Mouse (Mus musculus) spleen, adult 12 weeks (tissue): Measurements from ENCODE around the gene Dnah7b.
"Not testable (repeated sequence)": the region's sequence is repeated elsewhere in the genome, so short reads cannot be mapped to it uniquely, and the experiment has no call there.

ENCODE experiments used
- DNase-seq: peaks from one replicate; pipeline ENCODE4 v3.0.0; 2022; ENCODE audit warnings: low spot score

The Dnah7b gene

GRCm38 (mm10) chr1:46066015-46066414, at the start of gene Dnah7b:
Gene Dnah7b, plus strand, starts transcription at chr1:46066315.
- no peak for DNase-seq

- no peak for DNase-seq
Observed at GRCm38 (mm10) chr1:46018382-46018977, 47.6 kb upstream of the Dnah7b start.

GRCm38 (mm10) chr1:46022262-46022661, 43.9 kb upstream of the Dnah7b start:
- no peak for DNase-seq

GRCm38 (mm10) chr1:46031993-46032555, 34.0 kb upstream of the Dnah7b start:
- no peak for DNase-seq

DNA sequence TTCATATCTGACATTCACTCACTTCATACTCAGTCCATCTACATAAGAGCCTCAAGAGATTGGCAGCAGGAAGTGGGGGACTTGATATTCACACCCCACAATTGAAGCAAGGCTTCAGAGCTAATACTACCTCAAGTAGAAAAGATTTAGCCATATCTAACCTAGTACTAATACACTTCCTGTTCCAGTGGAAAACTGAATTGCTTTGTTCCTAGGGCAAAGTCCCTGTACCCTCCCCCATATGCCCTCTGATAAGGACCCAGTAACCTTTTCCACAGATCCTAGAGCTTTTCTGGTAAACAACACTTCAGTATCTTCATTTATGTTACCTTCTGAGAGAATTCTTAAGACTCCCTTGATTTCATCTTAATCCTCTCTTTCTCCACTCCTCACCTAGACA, 17.9 kb upstream of the Dnah7b start:
- DNase-seq = no peak

GRCm38 (mm10) chr1:46066484-46067251, 553 bp downstream of the Dnah7b start:
- DNase-seq = no peak

DNA sequence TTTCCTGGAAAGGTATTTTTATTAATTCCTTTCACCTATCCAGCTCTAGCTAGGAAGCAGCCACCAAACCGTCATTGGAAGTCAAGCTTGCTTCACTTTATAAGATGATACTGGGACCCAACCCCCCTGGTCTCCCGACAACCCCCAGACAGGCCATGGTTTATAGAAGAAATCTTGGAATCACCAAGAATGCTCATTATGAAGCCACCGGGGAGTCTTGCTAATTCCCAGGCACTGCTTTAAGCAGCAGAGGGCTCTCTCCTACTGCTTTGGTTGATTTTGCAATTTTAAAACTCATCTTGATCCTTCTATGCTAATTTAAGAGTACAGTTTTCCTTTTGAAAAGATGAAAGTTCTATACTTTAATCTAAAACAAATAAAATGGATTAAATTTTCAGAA, 2.7 kb downstream of the Dnah7b start:
- not testable (repeated sequence) for DNase-seq

GRCm38 (mm10) chr1:46077891-46078290, 11.8 kb downstream of the Dnah7b start:
- no peak for DNase-seq

DNA sequence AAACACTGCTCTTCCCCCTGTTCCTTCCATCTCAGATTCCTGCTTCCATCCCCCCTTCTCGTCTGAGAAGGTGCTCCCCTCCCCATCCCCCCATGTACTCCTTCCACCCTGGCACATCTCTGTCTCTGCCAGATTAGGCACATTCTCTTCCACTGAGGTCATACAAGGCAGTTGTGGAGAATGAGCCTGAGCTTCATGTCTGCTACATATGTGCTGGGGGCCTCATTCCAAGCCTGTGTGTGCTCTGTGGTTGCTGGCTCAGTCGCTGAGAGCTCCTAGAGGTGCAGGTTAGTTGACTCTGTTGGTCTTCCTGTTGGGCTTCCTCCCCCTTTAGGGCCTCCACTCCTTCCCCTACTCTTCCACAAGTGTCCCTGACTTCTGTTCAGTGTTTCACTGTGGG, 34.4 kb downstream of the Dnah7b start:
- no peak for DNase-seq

DNA sequence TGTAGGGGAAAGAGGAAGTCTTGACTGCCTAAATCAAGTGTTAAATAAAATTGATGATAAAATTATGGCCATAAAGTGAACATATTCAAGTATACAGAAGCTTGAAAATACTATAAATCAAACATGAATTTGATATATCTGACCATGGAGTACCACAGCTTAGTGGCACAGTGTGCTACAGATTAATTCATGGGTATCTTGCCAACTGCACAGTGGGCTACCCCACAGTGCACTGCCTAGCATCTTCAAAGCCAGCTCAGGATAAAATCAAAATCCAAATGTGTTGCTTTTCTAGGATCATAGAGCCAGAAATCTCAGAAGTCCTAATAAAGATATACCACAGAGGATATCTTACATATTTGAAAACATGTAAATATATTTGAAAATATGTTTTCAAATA, 46.5 kb downstream of the Dnah7b start:
- not testable (repeated sequence) for DNase-seq

- not testable (repeated sequence) for DNase-seq
Observed at GRCm38 (mm10) chr1:46117179-46117578, 51.1 kb downstream of the Dnah7b start.

GRCm38 (mm10) chr1:46128058-46128457, 61.9 kb downstream of the Dnah7b start:
- no peak for DNase-seq

- DNase-seq = not testable (repeated sequence)
Observed at GRCm38 (mm10) chr1:46196835-46197234, 130.7 kb downstream of the Dnah7b start.

GRCm38 (mm10) chr1:46201169-46201568, 135.1 kb downstream of the Dnah7b start:
- not testable (repeated sequence) for DNase-seq

DNA sequence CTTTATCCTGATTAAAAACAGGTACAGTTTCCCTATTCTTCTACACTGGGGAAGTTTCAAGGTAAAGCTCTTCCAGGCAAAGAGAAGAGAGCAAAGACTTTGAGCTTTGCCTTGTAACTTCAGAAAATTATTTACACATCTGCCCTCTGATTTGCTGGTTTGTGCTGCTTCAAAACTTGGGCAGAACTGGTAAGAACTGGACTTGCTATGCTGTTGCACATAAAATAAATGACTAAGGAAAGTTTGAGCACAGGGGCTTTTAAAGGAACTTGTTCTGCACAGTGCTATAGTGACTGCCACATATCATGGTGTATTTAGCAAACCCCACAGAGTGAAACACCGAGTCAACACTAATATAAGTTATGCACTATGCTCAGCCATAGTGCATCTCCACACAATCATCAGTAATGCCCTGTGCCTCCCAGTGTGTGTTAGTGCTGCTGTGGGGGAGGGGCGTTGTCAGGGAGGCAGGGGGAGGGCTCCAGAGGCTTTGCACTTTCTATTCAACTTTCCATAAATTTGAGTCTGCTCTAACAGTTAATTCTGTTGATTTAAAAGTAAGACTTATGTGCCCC, 144.0 kb downstream of the Dnah7b start:
- not testable (repeated sequence) for DNase-seq

DNA sequence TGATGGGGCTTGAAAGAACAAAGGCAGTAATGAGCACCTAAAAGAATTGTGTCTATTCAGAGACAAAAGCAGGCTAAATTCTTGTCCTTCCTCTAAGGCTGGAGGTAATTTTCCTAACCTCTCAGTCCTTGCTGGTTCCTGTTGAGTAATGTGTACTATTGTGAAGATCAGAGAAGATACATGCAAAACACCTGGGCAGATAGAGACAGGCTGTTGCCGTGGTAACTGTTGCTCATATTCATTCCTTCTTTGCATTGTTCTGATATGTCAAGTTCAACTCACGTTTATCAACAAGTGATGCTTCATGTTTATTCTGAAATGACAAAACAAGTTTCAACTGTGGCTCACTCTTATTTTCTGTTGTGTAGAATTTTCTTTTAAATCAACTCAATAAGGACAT, 156.6 kb downstream of the Dnah7b start:
- DNase-seq = not testable (repeated sequence)

DNA sequence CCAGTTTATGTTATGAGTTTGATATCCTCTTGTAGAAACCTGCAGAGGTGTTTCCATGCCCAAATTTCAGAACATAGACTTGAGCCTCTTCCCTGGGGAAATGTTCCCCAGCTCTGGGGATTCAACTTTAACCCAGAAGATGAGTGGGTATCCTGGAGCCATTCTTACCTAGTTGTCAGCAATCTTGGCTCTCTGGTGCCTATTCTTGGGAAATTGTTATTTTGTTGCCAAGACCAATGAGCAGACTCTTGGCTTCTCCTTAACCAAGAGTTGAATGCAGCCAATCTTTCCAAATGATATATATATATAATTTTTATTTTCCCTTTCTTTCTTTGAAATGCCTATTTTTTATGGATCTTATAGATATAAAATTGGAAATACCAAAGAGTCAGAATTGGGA, 160.0 kb downstream of the Dnah7b start:
- DNase-seq = not testable (repeated sequence)

- DNase-seq = not testable (repeated sequence)
Observed at GRCm38 (mm10) chr1:46268841-46269240, 202.7 kb downstream of the Dnah7b start.

DNA sequence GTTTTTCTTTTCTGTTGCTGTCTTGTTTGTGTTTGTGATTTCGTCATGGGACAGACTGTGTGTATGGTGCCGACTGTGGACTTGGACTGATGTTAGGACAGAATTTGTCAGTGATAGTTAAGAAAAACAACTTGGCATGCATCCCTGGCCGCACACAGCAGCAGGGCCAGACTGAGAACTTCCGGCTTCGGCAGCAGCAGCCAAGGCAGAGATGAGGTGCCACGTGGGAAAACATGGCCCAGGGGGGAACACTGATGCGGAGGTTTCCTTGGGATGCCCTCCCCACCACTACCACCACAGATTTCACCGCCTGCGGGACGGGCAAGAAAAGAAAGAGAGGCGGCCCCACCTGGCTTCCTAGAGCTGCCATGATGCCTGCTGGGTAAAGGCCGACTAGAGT, 205.8 kb downstream of the Dnah7b start:
- DNase-seq = no peak

DNA sequence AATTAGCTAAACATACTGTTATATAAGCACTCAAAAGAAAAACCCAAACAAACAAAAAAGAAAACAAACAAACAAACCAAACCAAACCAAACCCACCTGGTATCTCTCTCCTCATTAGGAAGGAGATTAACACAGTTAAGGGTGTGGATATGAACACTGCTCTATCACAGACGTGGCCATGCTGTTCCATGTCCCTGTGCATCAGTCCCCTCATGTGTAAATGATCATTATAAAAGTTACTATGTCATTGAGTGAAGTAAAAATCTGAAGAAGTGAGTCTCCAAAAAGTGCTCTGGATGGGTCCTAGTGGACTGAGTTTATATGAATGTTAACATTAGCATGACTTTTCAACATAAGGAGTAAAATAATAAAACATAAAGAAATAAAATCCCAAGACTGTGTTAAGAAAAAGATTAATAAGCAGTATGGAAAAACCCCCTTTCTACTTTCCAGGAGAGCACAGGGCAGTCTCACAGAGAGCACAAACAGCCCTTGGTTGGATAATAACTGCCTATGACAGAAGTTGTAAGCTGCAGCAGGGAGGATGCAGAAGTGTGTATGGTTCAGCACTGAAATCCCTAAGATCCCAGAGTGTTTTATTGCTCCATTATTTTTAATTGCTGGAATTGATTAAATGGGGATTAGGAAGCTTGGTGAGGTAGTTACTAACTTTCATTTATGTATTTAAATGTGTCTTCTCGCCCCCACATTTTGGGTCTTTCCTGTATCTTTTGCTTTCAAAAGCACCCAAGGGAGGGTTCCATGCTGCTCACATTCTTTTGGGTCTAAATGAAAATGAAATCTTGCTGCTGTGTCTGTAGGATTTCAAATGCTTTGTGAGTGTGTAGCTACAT, 212.2 kb downstream of the Dnah7b start:
- not testable (repeated sequence) for DNase-seq

GRCm38 (mm10) chr1:46278911-46279565, 212.9 kb downstream of the Dnah7b start:
- not testable (repeated sequence) for DNase-seq
